Mouse (Mus musculus): ENCODE data around the gene Rasal3. TPM values are rescaled to one million over a fixed set of nuclear protein-coding genes. Genes with fewer than 3 reads are reported as not detected.

Rasal3 gene
- 1 to 10 TPM; 2.2 to 4.0 (median 2.5) TPM for total RNA-seq (2022)

- no peak for DNase-seq
Measured at GRCm38 (mm10) chr17:32403417-32403816, at the start of gene Rasal3. Gene Rasal3, minus strand, starts transcription at chr17:32403583.

- DNase-seq: no peak
Measured at GRCm38 (mm10) chr17:32452482-32452881, 49.1 kb upstream of the Rasal3 start, which contains the start of gene Cyp4f39. Gene Cyp4f39, plus strand, starts transcription at chr17:32452723.

GRCm38 (mm10) chr17:32450844-32451537 lies 47.6 kb upstream of the Rasal3 start:
- no peak for DNase-seq

DNA sequence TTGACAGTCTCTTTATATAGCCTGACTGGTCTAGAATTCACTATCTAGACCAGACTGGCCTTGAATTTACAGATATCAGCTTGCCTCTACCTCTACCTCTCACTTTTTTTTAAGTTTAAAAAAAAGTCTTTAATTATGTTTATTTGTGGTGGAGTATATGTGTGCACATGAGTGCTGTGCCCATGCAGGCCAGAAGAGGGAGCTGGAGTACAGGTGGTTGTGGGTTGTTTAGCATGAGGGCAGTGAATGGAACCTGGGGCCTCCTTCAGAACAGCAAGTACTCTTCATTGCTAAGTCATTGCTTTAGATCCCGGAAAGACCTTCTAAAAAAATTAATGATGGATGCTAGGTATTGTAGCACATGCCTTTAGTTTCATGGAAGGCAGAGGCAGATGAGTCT lies 45.7 kb upstream of the Rasal3 start:
- no peak for DNase-seq

DNA sequence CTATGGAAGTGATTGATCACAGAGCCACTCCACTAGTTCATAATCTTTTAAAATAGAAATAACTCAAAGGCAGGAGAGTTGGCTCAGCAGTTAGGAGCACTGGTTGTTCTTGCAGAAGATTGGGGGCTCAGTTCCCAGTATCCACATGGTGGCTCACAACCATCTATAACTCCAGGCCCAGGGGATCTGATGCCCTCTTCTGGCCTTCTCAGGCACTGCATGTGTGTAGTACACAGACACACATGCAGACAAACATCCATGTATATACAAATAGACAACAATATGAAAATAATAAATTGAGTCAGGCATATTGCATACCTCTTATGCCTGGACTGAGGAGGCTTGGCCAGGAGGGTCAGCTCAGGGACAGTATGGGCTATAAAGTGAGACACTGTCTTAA lies 43.8 kb upstream of the Rasal3 start:
- DNase-seq: no peak

GRCm38 (mm10) chr17:32445016-32445415 lies 41.6 kb upstream of the Rasal3 start:
- peak; percentile 17 for DNase-seq

DNA sequence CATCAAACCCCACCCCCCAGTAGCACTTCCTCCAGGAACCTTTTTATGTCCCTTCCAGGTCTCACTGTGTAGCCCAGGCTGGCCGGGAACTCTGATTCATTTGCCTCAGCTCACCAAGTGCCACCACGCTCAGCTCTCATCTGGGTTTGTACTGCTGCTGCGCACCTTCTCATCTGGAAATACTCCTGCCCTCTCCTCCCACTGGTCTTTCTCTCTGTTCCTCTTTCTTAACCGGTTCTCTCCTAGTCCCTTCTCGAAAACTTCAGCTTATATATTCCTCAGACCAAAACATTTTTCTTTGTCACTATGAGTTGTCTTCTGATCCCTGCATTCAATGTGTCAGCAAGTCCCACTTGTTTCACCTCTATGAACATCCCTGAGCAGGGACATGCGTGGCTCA lies 39.9 kb upstream of the Rasal3 start:
- DNase-seq: no peak

- peak; percentile 11 for DNase-seq
Measured at GRCm38 (mm10) chr17:32437106-32437505, 33.7 kb upstream of the Rasal3 start.

- DNase-seq: no peak
Measured at GRCm38 (mm10) chr17:32435151-32435550, 31.8 kb upstream of the Rasal3 start.

DNA sequence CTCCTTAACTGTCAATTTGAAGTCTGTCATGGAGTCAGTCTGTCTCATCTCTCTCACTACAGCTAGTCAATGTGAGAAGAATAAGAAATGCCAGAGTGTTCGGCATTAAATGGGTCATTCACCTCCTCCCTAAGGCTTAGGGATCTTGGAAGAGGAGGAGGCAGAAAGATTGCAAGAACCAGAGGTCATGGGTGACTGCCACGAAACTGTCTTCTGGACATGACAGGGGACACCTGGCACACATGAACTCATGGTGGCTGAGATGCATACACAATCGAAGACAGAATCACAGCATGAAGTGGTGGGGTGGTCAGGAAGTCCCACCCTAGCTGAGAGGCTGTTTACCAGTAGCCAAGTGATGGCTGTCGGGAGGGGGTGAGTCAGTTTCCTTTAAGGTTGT lies 30.9 kb upstream of the Rasal3 start:
- no peak for DNase-seq

- no peak for DNase-seq
Measured at GRCm38 (mm10) chr17:32431972-32432371, 28.6 kb upstream of the Rasal3 start.

DNA sequence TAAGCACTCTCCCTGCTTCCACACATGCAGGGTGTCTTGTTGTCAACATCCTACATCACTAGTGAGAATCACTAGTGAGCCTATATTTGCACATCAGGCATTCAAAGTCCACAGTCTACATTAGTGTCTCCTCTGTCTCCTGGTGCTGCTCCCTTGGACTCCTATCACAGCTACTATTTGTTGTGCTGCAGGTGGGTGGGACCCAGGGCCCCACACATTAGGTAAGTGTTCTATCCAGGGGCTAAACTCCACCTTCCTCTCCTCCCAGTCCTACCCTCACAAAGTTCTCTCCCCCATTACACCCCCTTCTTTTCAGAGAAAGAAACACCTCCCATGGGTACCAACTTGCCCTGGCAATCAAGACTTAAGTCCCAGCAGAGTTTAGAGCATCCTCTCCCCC lies 23.2 kb upstream of the Rasal3 start:
- DNase-seq: no peak

- no peak for DNase-seq
Measured at GRCm38 (mm10) chr17:32424034-32424433, 20.7 kb upstream of the Rasal3 start, which contains the start of gene Pglyrp2. Gene Pglyrp2, minus strand, starts transcription at chr17:32424167.

GRCm38 (mm10) chr17:32420781-32421180 lies 17.4 kb upstream of the Rasal3 start:
- no peak for DNase-seq

- no peak for DNase-seq
Measured at GRCm38 (mm10) chr17:32419989-32420388, 16.6 kb upstream of the Rasal3 start.

GRCm38 (mm10) chr17:32416771-32417170 lies 13.4 kb upstream of the Rasal3 start:
- DNase-seq: no peak

DNA sequence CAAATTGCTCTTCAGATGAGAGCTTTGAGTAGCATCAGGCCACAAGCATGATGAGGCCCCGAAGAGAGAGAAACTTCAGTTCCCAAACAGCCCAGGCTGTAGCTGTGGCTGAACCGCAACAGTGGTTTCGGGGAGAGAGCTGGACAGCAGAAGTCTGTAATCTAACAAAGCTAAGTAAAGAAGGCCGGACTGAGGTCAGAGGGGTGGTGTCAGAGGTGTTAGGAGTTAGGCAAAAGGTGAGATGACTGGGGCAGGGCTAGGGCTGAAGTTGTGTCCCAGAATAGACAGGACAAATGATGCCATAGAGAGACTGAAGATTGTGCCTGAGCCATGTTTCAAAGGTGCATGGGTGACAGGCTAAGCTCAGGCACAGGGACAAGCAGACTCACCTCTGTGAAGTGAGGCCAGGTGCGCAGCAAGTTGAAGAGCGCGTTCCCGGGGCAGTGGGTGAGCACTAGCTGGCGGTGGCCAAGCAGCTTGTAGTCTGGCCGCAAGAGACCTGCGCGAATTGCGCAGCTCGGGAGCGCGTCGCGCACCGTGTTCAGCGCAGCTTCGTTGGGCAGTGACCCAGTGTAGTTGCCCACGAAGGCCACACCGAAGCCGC lies 12.1 kb upstream of the Rasal3 start:
- DNase-seq: no peak

GRCm38 (mm10) chr17:32411898-32412297 lies 8.5 kb upstream of the Rasal3 start:
- no peak for DNase-seq

DNA sequence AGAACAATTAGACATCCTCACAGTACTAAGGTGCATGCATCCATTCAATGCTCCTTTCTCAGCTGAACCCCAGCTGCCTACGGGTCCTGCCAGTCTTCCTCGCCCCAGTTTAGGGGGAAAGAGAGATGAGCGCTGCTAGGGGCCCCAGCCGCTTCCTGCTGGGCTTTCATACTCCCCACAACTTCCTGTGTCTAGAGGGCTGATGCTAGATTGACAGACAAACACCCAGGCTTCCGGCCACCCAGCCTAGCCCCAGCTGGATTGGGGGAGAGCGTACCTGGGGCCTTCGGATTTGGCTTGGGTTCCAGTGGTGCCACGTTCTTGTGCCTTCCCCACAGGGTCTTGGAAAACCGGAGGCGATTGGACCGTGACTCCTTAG lies 615 bp downstream of the Rasal3 start:
- DNase-seq: no peak

DNA sequence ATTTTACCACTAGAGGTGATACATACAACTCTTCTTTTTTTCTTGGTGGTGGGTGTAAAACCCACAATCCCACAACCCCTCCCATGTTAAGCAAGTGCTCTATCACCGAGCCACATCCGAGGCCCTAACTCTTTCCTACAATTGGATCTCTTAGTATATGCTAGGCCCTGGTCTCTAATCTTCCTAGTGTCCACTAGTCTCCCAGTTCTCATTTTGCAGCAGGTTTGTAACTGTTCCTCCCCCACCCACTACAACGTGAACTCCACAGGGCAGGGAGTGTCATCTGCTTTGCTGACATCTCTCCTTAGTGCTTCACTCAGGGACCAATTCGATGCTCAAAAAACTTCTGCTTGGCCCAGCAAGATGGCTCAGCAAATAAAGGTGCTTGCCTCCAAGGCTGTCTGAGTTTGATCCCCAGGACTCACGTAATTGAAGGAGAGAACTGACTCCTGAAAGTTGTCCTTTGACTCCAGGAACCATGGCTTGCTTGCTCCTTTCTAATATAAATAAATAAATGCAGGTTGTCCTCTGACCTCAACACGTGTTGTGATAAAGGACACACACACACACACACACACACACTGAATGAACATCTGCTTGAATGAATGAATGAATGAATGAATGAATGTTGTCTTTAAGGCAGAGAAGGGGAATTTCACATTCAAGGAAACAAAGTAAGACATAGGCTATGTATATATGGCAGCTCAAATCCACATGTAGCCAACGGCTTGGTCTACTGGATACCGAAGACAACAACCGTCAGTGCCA lies 1.2 kb downstream of the Rasal3 start:
- DNase-seq: no peak

DNA sequence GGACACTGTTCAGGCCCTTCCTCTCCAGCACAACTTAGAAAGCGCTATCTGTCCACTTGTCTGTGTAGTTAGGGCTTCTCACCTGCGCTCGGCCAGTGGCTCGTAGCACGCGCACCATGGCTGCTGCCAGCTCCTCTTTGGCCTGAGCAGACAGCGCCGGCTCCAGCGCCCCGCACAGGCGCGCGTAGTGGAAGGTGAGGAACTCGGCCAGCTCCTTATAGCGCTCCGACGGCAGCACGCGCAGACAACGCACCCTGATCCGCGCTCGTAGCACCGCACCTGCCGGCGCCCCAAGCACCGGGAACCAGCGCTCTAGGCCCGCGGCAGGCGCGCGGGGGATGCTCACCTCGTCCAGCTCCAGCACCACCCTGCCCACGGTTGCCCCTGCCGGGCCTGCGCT lies 7.1 kb downstream of the Rasal3 start:
- no peak for DNase-seq

DNA sequence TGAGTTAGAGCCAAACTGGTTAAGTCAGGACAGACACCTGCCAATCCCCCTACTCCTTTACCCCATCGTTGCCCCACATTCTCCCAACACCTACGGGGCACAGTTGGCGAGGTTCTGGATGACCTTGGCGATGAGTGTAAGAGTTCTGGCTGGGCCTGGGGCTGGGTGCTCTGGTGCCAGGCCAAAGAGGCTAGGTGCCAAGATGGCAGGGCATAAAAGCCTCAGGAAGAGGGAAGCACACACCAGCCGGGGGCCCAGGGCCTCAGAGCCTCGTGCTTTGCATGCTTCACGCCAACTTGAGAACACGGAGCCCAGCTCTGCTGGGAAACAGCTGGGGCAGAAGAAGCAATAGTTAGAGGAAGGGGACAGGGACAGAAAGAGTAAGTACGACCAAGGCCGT lies 9.4 kb downstream of the Rasal3 start:
- no peak for DNase-seq

- peak; percentile 90 for DNase-seq
Measured at GRCm38 (mm10) chr17:32389101-32389659, 14.2 kb downstream of the Rasal3 start, which contains the start of gene Wiz. Gene Wiz, minus strand, starts transcription at chr17:32389439.

Measured in adrenal gland, adult 8-10 months (tissue).